Mouse (Mus musculus) stomach, embryonic 15.5 days (tissue): Measurements from ENCODE around the gene Insr. TPM values are rescaled to one million over a fixed set of nuclear protein-coding genes. Genes with fewer than 3 reads are reported as not detected.
"Not testable (repeated sequence)": the region's sequence is repeated elsewhere in the genome, so short reads cannot be mapped to it uniquely, and the experiment has no call there.

Experiments used
- ATAC-seq: fragments of 200-750 bp; cut with Nextera tagmentation; 2 replicates; pipeline ENCODE4 v1.8.0; 2017; ENCODE audit warnings: low read depth, moderate number of reproducible peaks, moderate TSS enrichment; ENCODE audit not compliant: insufficient read depth, low FRiP score
- H3K27ac ChIP-seq: fragments of 300-500 bp; sonication (generic); 2 replicates; pipeline ENCODE4 v1.5.1; 2015; ENCODE audit warnings: mild to moderate bottlenecking, inconsistent platforms
- H3K27me3 ChIP-seq: fragments of 300-500 bp; sonication (generic); replicated peaks from 2 replicates; pipeline ENCODE4 v1.6.1; 2015; ENCODE audit warnings: inconsistent platforms
- H3K36me3 ChIP-seq: fragments of 300-500 bp; sonication (generic); 2 replicates; pipeline ENCODE4 v1.6.1; 2015; ENCODE audit warnings: inconsistent platforms
- H3K4me1 ChIP-seq: fragments of 300-500 bp; sonication (generic); 2 replicates; pipeline ENCODE4 v1.6.1; 2015; ENCODE audit warnings: inconsistent platforms
- H3K4me2 ChIP-seq: fragments of 300-500 bp; sonication (generic); 2 replicates; pipeline ENCODE4 v1.6.1; 2015; ENCODE audit warnings: mild to moderate bottlenecking, inconsistent platforms
- H3K4me3 ChIP-seq: fragments of 300-500 bp; sonication (generic); replicated peaks from 2 replicates; pipeline ENCODE4 v1.5.1; 2015; ENCODE audit warnings: inconsistent platforms
- H3K9ac ChIP-seq: fragments of 300-500 bp; sonication (generic); 2 replicates; pipeline ENCODE4 v1.6.1; 2015; ENCODE audit warnings: inconsistent platforms
- H3K9me3 ChIP-seq: fragments of 300-500 bp; sonication (generic); 2 replicates; pipeline ENCODE4 v1.6.1; 2016; ENCODE audit warnings: inconsistent platforms
- WGBS: fragments of 180-500 bp; shearing (Covaris S2); methylation state at CpG from one replicate; pipeline ENCODE4 v1.1.7; 2015; 5-methylcytosine and 5-hydroxymethylcytosine counted together
- polyA plus RNA-seq: library from polyadenylated mRNA; unstranded; fragments of >200 nt; fragmentation: Nextera tagmentation; extraction: Ambion mirVana; gene quantifications from 2 replicates; pipeline ENCODE4 v1.2.1, GENCODE M21; 2015

The Insr gene
- polyA plus RNA-seq, 1 experiment from 2014 or later: 40.2 TPM

DNA sequence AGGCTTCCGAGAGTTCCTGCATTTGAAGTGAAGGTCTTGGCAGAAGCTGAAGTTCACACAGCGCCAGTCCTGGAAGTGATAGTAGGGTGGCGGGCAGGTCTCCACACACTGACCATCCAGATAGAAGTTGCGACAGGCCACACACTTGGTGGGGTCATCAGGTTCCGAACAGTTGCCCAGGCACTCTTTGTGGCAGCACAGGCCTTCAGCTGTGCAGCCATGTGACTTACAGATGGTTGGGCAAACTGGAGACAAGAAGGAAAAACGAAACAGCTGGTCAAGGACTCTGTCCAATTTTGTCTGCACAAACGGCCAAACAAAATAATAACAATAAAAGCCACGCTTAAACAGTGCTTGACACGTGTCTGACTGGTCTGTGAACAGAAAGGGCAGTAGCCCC is 68.0 kb downstream of the Insr start:
- Histone ChIP-seq H3K36me3 (no peaks in the 10 kb centered on the region), H3K27ac (no peak overlapping the region), H3K4me2 (no peak overlapping the region), H3K4me3 (no peak overlapping the region), H3K9ac (no peak overlapping the region), H3K9me3 (no peaks in the 10 kb centered on the region), H3K27me3 (no peaks in the 10 kb centered on the region), H3K4me1 (peaks cover 7% of the 10 kb centered on the region; the same call in 1 of the 2 replicates)
- 77% methylated on average over 9 of the region's 9 CpGs for WGBS
- no peak for ATAC-seq

- no peaks in the 10 kb centered on the region; the same call in 1 of the 2 replicates for H3K4me1 ChIP-seq
- no peaks in the 10 kb centered on the region for H3K27me3 ChIP-seq
- no peaks in the 10 kb centered on the region for H3K9me3 ChIP-seq
- H3K36me3 ChIP-seq: no peaks in the 10 kb centered on the region
- WGBS: 84% methylated on average over 3 of the region's 3 CpGs
- no peak overlapping the region for H3K4me3 ChIP-seq
- no peak overlapping the region for H3K9ac ChIP-seq
- H3K27ac ChIP-seq: no peak overlapping the region
- no peak for ATAC-seq
- H3K4me2 ChIP-seq: no peak overlapping the region
These were observed 69.5 kb downstream of the Insr start for GRCm38 (mm10) chr8:3209960-3210359.

GRCm38 (mm10) chr8:3209268-3209667 is 70.1 kb downstream of the Insr start:
- Histone ChIP-seq H3K27me3 (no peaks in the 10 kb centered on the region), H3K27ac (no peak overlapping the region), H3K4me3 (no peak overlapping the region), H3K4me1 (no peaks in the 10 kb centered on the region; the same call in 1 of the 2 replicates), H3K9me3 (no peaks in the 10 kb centered on the region), H3K9ac (no peak overlapping the region), H3K36me3 (no peaks in the 10 kb centered on the region), H3K4me2 (no peak overlapping the region)
- ATAC-seq: no peak
- 22% methylated on average over 3 of the region's 3 CpGs for WGBS

GRCm38 (mm10) chr8:3208729-3209128 is 70.7 kb downstream of the Insr start:
- Histone ChIP-seq H3K9me3 (no peaks in the 10 kb centered on the region), H3K27ac (no peak overlapping the region), H3K4me2 (no peak overlapping the region), H3K27me3 (no peaks in the 10 kb centered on the region), H3K4me3 (no peak overlapping the region), H3K9ac (no peak overlapping the region), H3K36me3 (no peaks in the 10 kb centered on the region), H3K4me1 (no peaks in the 10 kb centered on the region; the same call in 1 of the 2 replicates)
- ATAC-seq: no peak

GRCm38 (mm10) chr8:3204758-3205443 is 74.5 kb downstream of the Insr start:
- Histone ChIP-seq H3K9ac (no peak overlapping the region), H3K4me3 (no peak overlapping the region), H3K4me1 (no peaks in the 10 kb centered on the region; the same call in 1 of the 2 replicates), H3K27ac (no peak overlapping the region), H3K9me3 (no peaks in the 10 kb centered on the region), H3K27me3 (no peaks in the 10 kb centered on the region), H3K4me2 (no peak overlapping the region), H3K36me3 (peaks cover 15% of the 10 kb centered on the region; the same call in 1 of the 2 replicates)
- peak; percentile 4; the same call in 1 of the 2 replicates for ATAC-seq
- WGBS: 83% methylated on average over 3 of the region's 3 CpGs

DNA sequence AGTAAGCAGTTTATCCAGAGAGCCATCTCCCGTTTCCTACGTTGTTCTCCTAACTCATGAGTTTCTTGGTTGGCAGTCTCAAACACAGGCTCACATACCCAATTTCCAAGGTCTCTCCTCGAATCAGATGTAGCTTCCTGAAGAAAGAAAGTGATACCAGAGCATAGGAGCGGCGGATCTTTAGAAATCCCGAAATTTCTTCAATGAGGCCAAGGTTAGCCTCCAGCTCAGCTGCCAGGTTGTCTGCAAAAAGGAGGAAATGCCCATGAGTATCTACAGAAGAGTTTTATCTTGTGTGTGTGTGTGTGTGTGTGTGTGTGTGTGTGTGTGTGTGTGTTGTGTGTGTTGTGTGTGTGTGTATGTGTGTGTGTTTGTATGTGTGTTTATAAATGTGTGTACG is 76.6 kb downstream of the Insr start:
- 96% methylated on average over 7 of the region's 7 CpGs for WGBS
- H3K4me2 ChIP-seq: no peak overlapping the region
- H3K9me3 ChIP-seq: no peaks in the 10 kb centered on the region
- H3K36me3 ChIP-seq: peaks cover 17% of the 10 kb centered on the region
- ATAC-seq: no peak
- no peak overlapping the region for H3K4me3 ChIP-seq
- no peak overlapping the region for H3K9ac ChIP-seq
- H3K27ac ChIP-seq: no peak overlapping the region
- no peaks in the 10 kb centered on the region for H3K4me1 ChIP-seq
- H3K27me3 ChIP-seq: no peaks in the 10 kb centered on the region

- peaks cover 34% of the 10 kb centered on the region for H3K36me3 ChIP-seq
- H3K27ac ChIP-seq, H3K4me1 ChIP-seq, H3K4me2 ChIP-seq, H3K27me3 ChIP-seq, H3K4me3 ChIP-seq, ATAC-seq, H3K9ac ChIP-seq, H3K9me3 ChIP-seq: not testable (repeated sequence)
These were observed 85.1 kb downstream of the Insr start for GRCm38 (mm10) chr8:3194297-3194696.

DNA sequence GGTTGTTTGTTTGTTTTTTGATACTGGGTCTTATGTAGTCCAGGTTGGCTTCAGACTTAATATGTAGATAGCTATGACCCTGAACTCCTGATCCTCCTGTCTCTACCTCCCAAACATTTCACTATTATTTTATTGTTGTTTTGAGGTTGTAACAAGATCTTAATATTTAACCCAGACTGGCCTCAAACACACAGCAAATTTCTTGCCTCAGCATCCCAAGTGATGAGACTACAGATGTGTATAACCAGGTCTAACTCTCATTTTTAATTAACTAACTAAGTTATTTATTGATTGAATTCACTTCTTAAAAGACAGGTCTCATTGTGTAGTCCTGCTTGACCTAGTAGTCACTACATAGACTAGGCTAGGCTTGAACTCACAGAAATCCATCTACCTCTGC is 88.4 kb downstream of the Insr start:
- peaks cover 25% of the 10 kb centered on the region for H3K36me3 ChIP-seq

GRCm38 (mm10) chr8:3187456-3187855 is 92.0 kb downstream of the Insr start:
- Histone ChIP-seq H3K36me3 (peaks cover 7% of the 10 kb centered on the region; the same call in 1 of the 2 replicates), H3K4me3 (no peak overlapping the region), H3K9me3 (no peaks in the 10 kb centered on the region), H3K4me2 (no peak overlapping the region), H3K27ac (no peak overlapping the region), H3K9ac (no peak overlapping the region), H3K27me3 (no peaks in the 10 kb centered on the region), H3K4me1 (no peaks in the 10 kb centered on the region)
- no peak for ATAC-seq
- 85% methylated on average over 1 of the region's 1 CpGs for WGBS

More for the DNA sequence above, 88.4 kb downstream of the Insr start:
- no peak overlapping the region for H3K27ac ChIP-seq
- H3K4me2 ChIP-seq: no peak overlapping the region
- H3K4me3 ChIP-seq: no peak overlapping the region
- no peak overlapping the region for H3K9ac ChIP-seq
- ATAC-seq: no peak
- no peaks in the 10 kb centered on the region for H3K4me1 ChIP-seq
- H3K9me3 ChIP-seq: no peaks in the 10 kb centered on the region
- no peaks in the 10 kb centered on the region for H3K27me3 ChIP-seq

GRCm38 (mm10) chr8:3179930-3180329 is 99.5 kb downstream of the Insr start:
- no peak overlapping the region for H3K9ac ChIP-seq
- H3K4me1 ChIP-seq: no peaks in the 10 kb centered on the region
- 61% methylated on average over 1 of the region's 1 CpGs for WGBS
- no peaks in the 10 kb centered on the region for H3K27me3 ChIP-seq
- H3K4me2 ChIP-seq: no peak overlapping the region
- H3K36me3 ChIP-seq: peaks cover 19% of the 10 kb centered on the region
- no peaks in the 10 kb centered on the region for H3K9me3 ChIP-seq
- no peak overlapping the region for H3K27ac ChIP-seq
- ATAC-seq: no peak
- H3K4me3 ChIP-seq: no peak overlapping the region

DNA sequence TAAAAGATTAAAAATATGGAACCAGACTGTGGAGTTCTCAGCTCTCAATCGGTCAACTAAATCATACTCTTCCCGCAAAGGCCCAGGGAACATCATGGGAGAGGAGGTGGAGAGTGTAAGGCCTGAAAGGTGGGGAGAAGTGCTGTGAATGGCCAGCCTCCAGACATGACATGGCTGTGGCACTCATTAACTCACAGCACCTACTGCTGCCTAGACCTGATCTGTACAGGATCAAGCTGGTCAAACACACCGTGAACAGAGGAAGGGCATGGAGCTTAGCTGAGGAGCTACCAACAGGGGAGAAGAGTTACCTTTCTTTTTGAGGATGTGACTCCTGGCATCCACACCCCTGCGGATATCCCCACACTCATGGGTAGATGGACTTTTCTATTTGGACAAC is 102.0 kb downstream of the Insr start:
- H3K4me3 ChIP-seq: no peak overlapping the region
- no peaks in the 10 kb centered on the region for H3K4me1 ChIP-seq
- H3K9ac ChIP-seq: no peak overlapping the region
- no peaks in the 10 kb centered on the region for H3K9me3 ChIP-seq
- WGBS: 95% methylated on average over 4 of the region's 4 CpGs
- H3K27me3 ChIP-seq: no peaks in the 10 kb centered on the region
- H3K4me2 ChIP-seq: no peak overlapping the region
- H3K27ac ChIP-seq: no peak overlapping the region
- H3K36me3 ChIP-seq: peaks cover 28% of the 10 kb centered on the region
- no peak for ATAC-seq

DNA sequence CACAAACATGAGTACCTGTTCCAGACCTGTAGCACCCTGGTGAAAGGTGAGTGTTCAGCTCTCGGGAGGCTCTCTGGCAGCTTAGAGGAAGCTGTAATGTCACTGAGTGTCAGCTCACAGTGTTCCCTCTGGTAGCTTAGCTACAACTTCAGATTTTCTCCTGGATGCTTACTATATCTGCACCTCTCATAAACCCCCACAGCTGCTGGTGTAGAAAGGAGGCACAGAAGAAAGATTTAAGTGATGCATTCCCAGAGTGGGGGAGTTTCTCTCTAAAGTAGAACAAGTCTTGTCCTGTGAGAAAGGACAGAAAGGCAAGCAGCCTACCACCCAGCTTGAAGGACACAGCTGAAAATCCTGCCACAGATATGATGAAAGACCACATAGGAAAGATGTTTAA is 107.2 kb downstream of the Insr start:
- Histone ChIP-seq H3K9me3 (no peaks in the 10 kb centered on the region), H3K27me3 (no peaks in the 10 kb centered on the region), H3K9ac (no peak overlapping the region), H3K4me1 (no peaks in the 10 kb centered on the region), H3K36me3 (peaks cover 32% of the 10 kb centered on the region), H3K4me3 (no peak overlapping the region), H3K27ac (no peak overlapping the region), H3K4me2 (no peak overlapping the region)
- 65% methylated on average over 1 of the region's 1 CpGs for WGBS
- no peak for ATAC-seq

GRCm38 (mm10) chr8:3146506-3146905 is 132.9 kb downstream of the Insr start:
- Histone ChIP-seq H3K4me1 (no peaks in the 10 kb centered on the region), H3K9ac (no peak overlapping the region), H3K9me3 (no peaks in the 10 kb centered on the region), H3K27ac (no peak overlapping the region), H3K4me3 (no peak overlapping the region), H3K27me3 (no peaks in the 10 kb centered on the region), H3K36me3 (no peaks in the 10 kb centered on the region), H3K4me2 (no peak overlapping the region)
- ATAC-seq: no peak
- 65% methylated on average over 1 of the region's 1 CpGs for WGBS
